Mouse (Mus musculus): ENCODE results near the gene Hoxc10.

The Hoxc10 gene

GRCm38 (mm10) chr15:102969296-102969695 is 2.7 kb downstream of the Hoxc10 start:
- DNase-seq: no peak

- no peak for DNase-seq
Measured at GRCm38 (mm10) chr15:102970740-102971139, 4.1 kb downstream of the Hoxc10 start.

- no peak for DNase-seq
Measured at GRCm38 (mm10) chr15:102972254-102972653, 5.7 kb downstream of the Hoxc10 start.

- no peak for DNase-seq
Measured at GRCm38 (mm10) chr15:102972753-102973152, 6.2 kb downstream of the Hoxc10 start.

GRCm38 (mm10) chr15:102975034-102975433 is 8.4 kb downstream of the Hoxc10 start:
- DNase-seq: no peak

- DNase-seq: no peak
Measured at GRCm38 (mm10) chr15:102975688-102976111, 9.1 kb downstream of the Hoxc10 start.

- DNase-seq: no peak
Measured at GRCm38 (mm10) chr15:102976171-102976570, 9.6 kb downstream of the Hoxc10 start, which contains the start of gene Hoxc9. Gene Hoxc9, plus strand, starts transcription at chr15:102976439.

GRCm38 (mm10) chr15:102976631-102977422 is 10.2 kb downstream of the Hoxc10 start:
- peak; percentile 91 for DNase-seq

GRCm38 (mm10) chr15:102977423-102977974 is 10.9 kb downstream of the Hoxc10 start:
- DNase-seq: no peak

GRCm38 (mm10) chr15:102978615-102979515 is 12.3 kb downstream of the Hoxc10 start:
- DNase-seq: no peak

GRCm38 (mm10) chr15:102979936-102980335 is 13.3 kb downstream of the Hoxc10 start:
- no peak for DNase-seq

GRCm38 (mm10) chr15:102980352-102980751 is 13.8 kb downstream of the Hoxc10 start:
- DNase-seq: no peak

- DNase-seq: no peak
Measured at GRCm38 (mm10) chr15:102980912-102981311, 14.3 kb downstream of the Hoxc10 start.

- DNase-seq: peak; percentile 90
Measured at GRCm38 (mm10) chr15:102981379-102982288, 15.0 kb downstream of the Hoxc10 start.

GRCm38 (mm10) chr15:102983716-102984115 is 17.1 kb downstream of the Hoxc10 start:
- no peak for DNase-seq

GRCm38 (mm10) chr15:102984521-102984920 is 17.9 kb downstream of the Hoxc10 start:
- DNase-seq: no peak

GRCm38 (mm10) chr15:102984925-102985324 is 18.3 kb downstream of the Hoxc10 start:
- DNase-seq: no peak

GRCm38 (mm10) chr15:102987124-102987833 is 20.7 kb downstream of the Hoxc10 start:
- DNase-seq: peak; percentile 97

GRCm38 (mm10) chr15:102988078-102988477 is 21.5 kb downstream of the Hoxc10 start:
- DNase-seq: no peak

GRCm38 (mm10) chr15:102990461-102991397 is 24.1 kb downstream of the Hoxc10 start, which contains the start of gene Hoxc8:
Gene Hoxc8, plus strand, starts transcription at chr15:102990607.
- peak; percentile 87 for DNase-seq

Measured in heart, adult 11 months (tissue).